ENCODE assay signal across 26 mouse cellular contexts in the genomic region with DNA sequence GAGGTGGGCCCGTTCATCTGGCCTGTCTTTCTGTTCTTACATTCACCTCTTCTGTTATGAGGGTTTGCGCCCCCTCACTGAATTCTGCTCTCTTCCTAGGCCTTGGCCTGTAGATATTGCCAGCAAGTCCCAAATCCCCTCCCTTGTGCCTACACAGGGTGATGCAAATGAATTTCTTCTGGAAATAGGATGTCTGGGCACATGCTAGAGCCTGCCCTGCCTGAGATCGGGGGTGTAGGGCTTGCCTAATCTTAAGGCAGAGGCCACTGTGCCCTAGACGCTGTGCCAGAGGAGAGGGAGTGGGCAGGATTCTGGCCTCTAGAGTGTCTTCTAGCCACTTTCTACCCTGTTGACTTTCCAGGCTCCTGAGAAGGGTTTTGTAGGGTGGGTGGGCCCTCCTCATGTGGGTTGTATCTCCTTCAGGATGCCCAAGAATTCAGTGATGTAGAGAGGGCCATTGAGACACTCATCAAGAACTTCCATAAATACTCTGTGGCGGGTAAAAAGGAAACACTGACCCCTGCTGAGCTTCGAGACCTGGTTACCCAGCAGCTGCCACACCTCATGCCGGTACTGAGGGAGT. TPM values are rescaled to one million over a fixed set of nuclear protein-coding genes. Genes with fewer than 3 reads are reported as not detected.
DNase-seq lines count a peak whose midpoint lies in the region; ATAC-seq and TF ChIP-seq lines count a peak whose summit lies in the region.
"Had no signal": no experiment of that assay in that cellular context is flagged by ENCODE, and none has a peak within 500 bp of the region (broad histone marks: within the 10 kb centered on the region; RNA-seq: fewer than 3 reads in every experiment).

No protein-coding gene starts in this region.

- 0 out of 2 replicates have a peak, but pooled peaks cover 6% of the 10 kb centered on the region for H3K4me1 ChIP-seq in embryonic facial prominence, embryonic 13.5 days
- no peaks in the 10 kb centered on the region for H3K4me1 ChIP-seq in embryonic facial prominence, embryonic 10.5 days
- peaks cover 15% of the 10 kb centered on the region for H3K4me1 ChIP-seq in lung, embryonic 15.5 days
- no peaks in the 10 kb centered on the region; the same call in 1 of the 2 replicates for H3K4me1 ChIP-seq in lung, adult 2 months (ENCODE audit: control insufficient read depth, insufficient read depth, low read length)
- H3K4me1 ChIP-seq in embryonic facial prominence, embryonic 14.5 days (ENCODE audit: control insufficient read depth, insufficient read depth, low read length) = no peaks in the 10 kb centered on the region
- peaks cover 13% of the 10 kb centered on the region; the same call in 1 of the 2 replicates for H3K4me1 ChIP-seq in limb, embryonic 15.5 days
- H3K4me1 ChIP-seq: forebrain, embryonic 12.5 days; hindbrain, embryonic 13.5 days had no signal

- no peak for TF ChIP-seq POLR2A in lung, adult 2 months (IDR thresholded peaks at IDR 0.05; ENCODE audit: borderline replicate concordance, extremely low read depth, low read depth, low read length)

- peak overlapping the region; percentile 11; the same call in 1 of the 2 replicates for H3K4me2 ChIP-seq in embryonic facial prominence, embryonic 13.5 days
- peak overlapping the region; percentile 14; the same call in 1 of the 2 replicates for H3K4me2 ChIP-seq in lung, embryonic 15.5 days
- peak overlapping the region; percentile 13; the same call in 1 of the 2 replicates for H3K4me2 ChIP-seq in embryonic facial prominence, embryonic 14.5 days (ENCODE audit: low read depth, low read length)
- peak overlapping the region; percentile 10; the same call in 1 of the 2 replicates for H3K4me2 ChIP-seq in limb, embryonic 15.5 days
- H3K4me2 ChIP-seq: forebrain, embryonic 12.5 days; hindbrain, embryonic 13.5 days had no signal

- 93% methylated on average over 7 of the region's 7 CpGs for WGBS in embryonic facial prominence, embryonic 13.5 days
- 91% methylated on average over 7 of the region's 7 CpGs for WGBS in embryonic facial prominence, embryonic 10.5 days
- 75% methylated on average over 7 of the region's 7 CpGs for WGBS in lung, embryonic 15.5 days
- 78% methylated on average over 7 of the region's 7 CpGs for WGBS in lung, adult 2 months
- WGBS in embryonic facial prominence, embryonic 14.5 days = 85% methylated on average over 7 of the region's 7 CpGs
- 78% methylated on average over 7 of the region's 7 CpGs for WGBS in limb, embryonic 15.5 days

- H3K27me3 ChIP-seq in embryonic facial prominence, embryonic 13.5 days = no peaks in the 10 kb centered on the region
- H3K27me3 ChIP-seq in embryonic facial prominence, embryonic 10.5 days (replicated peaks; ENCODE audit: low read depth, poor library complexity, severe bottlenecking) = 0 out of 2 replicates have a peak, but pooled peaks cover 4% of the 10 kb centered on the region
- no peaks in the 10 kb centered on the region for H3K27me3 ChIP-seq in lung, embryonic 15.5 days
- H3K27me3 ChIP-seq in embryonic facial prominence, embryonic 14.5 days (replicated peaks; ENCODE audit: control insufficient read depth, insufficient read depth, low read length) = no peaks in the 10 kb centered on the region
- no peaks in the 10 kb centered on the region for H3K27me3 ChIP-seq in limb, embryonic 15.5 days
- H3K27me3 ChIP-seq: forebrain, embryonic 12.5 days had no signal

- no peak for TF ChIP-seq CTCF in lung, adult 2 months (IDR thresholded peaks at IDR 0.05; ENCODE audit: insufficient read depth, low read length)

- H3K4me3 ChIP-seq in embryonic facial prominence, embryonic 13.5 days = no peak overlapping the region
- H3K4me3 ChIP-seq in embryonic facial prominence, embryonic 10.5 days = no peak overlapping the region
- no peak overlapping the region for H3K4me3 ChIP-seq in lung, embryonic 15.5 days
- no peak overlapping the region for H3K4me3 ChIP-seq in lung, adult 2 months (replicated peaks; ENCODE audit: extremely low read depth, low read depth, low read length)
- H3K4me3 ChIP-seq in embryonic facial prominence, embryonic 14.5 days (ENCODE audit: low read depth, low read length) = 0 out of 2 replicates have a peak overlapping the region, but pooled peaks have one; percentile 12
- peak overlapping the region; percentile 20 for H3K4me3 ChIP-seq in limb, embryonic 15.5 days
- H3K4me3 ChIP-seq: forebrain, embryonic 12.5 days; hindbrain, embryonic 13.5 days had no signal

- H3K36me3 ChIP-seq in embryonic facial prominence, embryonic 13.5 days = no peaks in the 10 kb centered on the region
- no peaks in the 10 kb centered on the region for H3K36me3 ChIP-seq in embryonic facial prominence, embryonic 10.5 days (replicated peaks)
- H3K36me3 ChIP-seq in lung, embryonic 15.5 days = no peaks in the 10 kb centered on the region
- no peaks in the 10 kb centered on the region for H3K36me3 ChIP-seq in embryonic facial prominence, embryonic 14.5 days (ENCODE audit: control insufficient read depth, insufficient read depth, low read length)
- H3K36me3 ChIP-seq in limb, embryonic 15.5 days = no peaks in the 10 kb centered on the region
- H3K36me3 ChIP-seq: forebrain, embryonic 12.5 days; hindbrain, embryonic 13.5 days had no signal

- H3K9me3 ChIP-seq in embryonic facial prominence, embryonic 13.5 days = peaks cover 3% of the 10 kb centered on the region; the same call in 1 of the 2 replicates
- no peaks in the 10 kb centered on the region for H3K9me3 ChIP-seq in embryonic facial prominence, embryonic 10.5 days
- H3K9me3 ChIP-seq in lung, embryonic 15.5 days = no peaks in the 10 kb centered on the region
- H3K9me3 ChIP-seq in embryonic facial prominence, embryonic 14.5 days (ENCODE audit: control insufficient read depth, low read length) = no peaks in the 10 kb centered on the region
- H3K9me3 ChIP-seq in limb, embryonic 15.5 days = no peaks in the 10 kb centered on the region
- H3K9me3 ChIP-seq: forebrain, embryonic 12.5 days; G1E; hindbrain, embryonic 13.5 days had no signal

- DNase-seq in embryonic facial prominence, embryonic 10.5 days (ENCODE audit: low spot score) = no peak
- DNase-seq in lung, adult 2 months = no peak
- DNase-seq in embryonic facial prominence, embryonic 14.5 days (ENCODE audit: low spot score) = no peak
- DNase-seq in frontal cortex, postnatal 14 days (ENCODE audit: low spot score in 2 of 2) = no peak
- DNase-seq in gastrocnemius, postnatal 10 days = no peak
- DNase-seq: adrenal gland, postnatal 14 days; B cell, adult 2 months; cerebellum, adult 11-12 months; cerebellum, adult 9-10 months; cerebellum, postnatal 25 days; gastrocnemius, postnatal 25 days; heart, postnatal 14 days had no signal

- no peak for ATAC-seq in embryonic facial prominence, embryonic 13.5 days (ENCODE audit: insufficient number of reproducible peaks, insufficient read depth, low FRiP score, low TSS enrichment, low read depth)
- ATAC-seq in lung, embryonic 15.5 days (ENCODE audit: borderline replicate concordance, extremely low read depth, low FRiP score, low TSS enrichment) = no peak
- ATAC-seq in embryonic facial prominence, embryonic 14.5 days (ENCODE audit: low read depth) = no peak
- no peak for ATAC-seq in limb, embryonic 15.5 days (ENCODE audit: insufficient number of reproducible peaks, low FRiP score, low TSS enrichment, low read depth)
- ATAC-seq: CD4-positive, CD25-positive, alpha-beta regulatory T cell, adult 4 months; forebrain, embryonic 16.5 days; hindbrain, postnatal 0 days had no signal

- H3K27ac ChIP-seq in embryonic facial prominence, embryonic 13.5 days = 0 out of 2 replicates have a peak overlapping the region, but pooled peaks have one; percentile 48
- H3K27ac ChIP-seq in embryonic facial prominence, embryonic 10.5 days (replicated peaks) = no peak overlapping the region
- no peak overlapping the region for H3K27ac ChIP-seq in lung, embryonic 15.5 days
- H3K27ac ChIP-seq in embryonic facial prominence, embryonic 14.5 days (replicated peaks; ENCODE audit: low read depth, low read length) = no peak overlapping the region; the same call in 1 of the 2 replicates
- peak overlapping the region; percentile 33; the same call in 1 of the 2 replicates for H3K27ac ChIP-seq in limb, embryonic 15.5 days
- H3K27ac ChIP-seq: forebrain, embryonic 12.5 days; hindbrain, embryonic 13.5 days; hindbrain, postnatal 0 days had no signal

- no peak overlapping the region for H3K9ac ChIP-seq in embryonic facial prominence, embryonic 13.5 days
- H3K9ac ChIP-seq in lung, embryonic 15.5 days = no peak overlapping the region
- no peak overlapping the region for H3K9ac ChIP-seq in embryonic facial prominence, embryonic 14.5 days (ENCODE audit: low read depth, low read length)
- H3K9ac ChIP-seq in limb, embryonic 15.5 days = no peak overlapping the region
- H3K9ac ChIP-seq: forebrain, embryonic 12.5 days; hindbrain, embryonic 13.5 days had no signal

RNA-seq across cellular contexts. Expression of a gene that starts 0.7 kb away (rescaled TPM):
- 22.7 and 25.5 TPM in 2 replicates for polyA plus RNA-seq in embryonic facial prominence, embryonic 13.5 days (2015; fragmentation: Nextera tagmentation; extraction: Ambion mirVana)
- polyA plus RNA-seq in embryonic facial prominence, embryonic 10.5 days (2016; fragmentation: Nextera tagmentation; extraction: Ambion mirVana) = not detected in 2 replicates
- 7.9 and 12.6 TPM in 2 replicates for polyA plus RNA-seq in lung, embryonic 15.5 days (2015; fragmentation: Nextera tagmentation; extraction: Ambion mirVana)
- 1.7 and 32.5 TPM in 2 replicates for polyA plus RNA-seq in lung, adult 2 months (2012; rRNA removed)
- polyA plus RNA-seq in embryonic facial prominence, embryonic 14.5 days (2014; fragmentation: Nextera tagmentation; extraction: Ambion mirVana) = 15.6 and 21.5 TPM in 2 replicates
- 171 TPM in 2 replicates for polyA plus RNA-seq in limb, embryonic 15.5 days (2015; fragmentation: Nextera tagmentation; extraction: Ambion mirVana)
- total RNA-seq in gastrocnemius, postnatal 10 days (2021) = under 1 TPM in 1 of 2 experiments, not detected in 1; 0.23 TPM
- total RNA-seq: G1E; granulocyte monocyte progenitor cell, adult 5-6 weeks; hematopoietic stem cell, adult 5-6 weeks; hindbrain, postnatal 0 days had no signal
- polyA plus RNA-seq: CD4-positive, CD25-positive, alpha-beta regulatory T cell, adult 4 months; cortical plate, adult 2 months; forebrain, embryonic 16.5 days; frontal cortex, adult 2 months; G1E; heart, embryonic 14.5 days; hindbrain, embryonic 13.5 days; hindbrain, postnatal 0 days had no signal

RNA-seq across cellular contexts. Expression of a gene that starts 9.7 kb away (rescaled TPM):
- 95.0 and 96.5 TPM in 2 replicates for polyA plus RNA-seq in embryonic facial prominence, embryonic 13.5 days (2015; fragmentation: Nextera tagmentation; extraction: Ambion mirVana)
- polyA plus RNA-seq in embryonic facial prominence, embryonic 10.5 days (2016; fragmentation: Nextera tagmentation; extraction: Ambion mirVana) = 32.9 and 34.7 TPM in 2 replicates
- polyA plus RNA-seq in lung, embryonic 15.5 days (2015; fragmentation: Nextera tagmentation; extraction: Ambion mirVana) = 217 and 233 TPM in 2 replicates
- 180 and 274 TPM in 2 replicates for polyA plus RNA-seq in lung, adult 2 months (2012; rRNA removed)
- 182 and 201 TPM in 2 replicates for polyA plus RNA-seq in embryonic facial prominence, embryonic 14.5 days (2014; fragmentation: Nextera tagmentation; extraction: Ambion mirVana)
- 426 and 454 TPM in 2 replicates for polyA plus RNA-seq in limb, embryonic 15.5 days (2015; fragmentation: Nextera tagmentation; extraction: Ambion mirVana)
- 100 to 1,000 TPM; 124 to 128 TPM for total RNA-seq in gastrocnemius, postnatal 10 days (2021)
- total RNA-seq: G1E; granulocyte monocyte progenitor cell, adult 5-6 weeks; hematopoietic stem cell, adult 5-6 weeks had no signal
- polyA plus RNA-seq: CD4-positive, CD25-positive, alpha-beta regulatory T cell, adult 4 months; G1E had no signal

RNA-seq across cellular contexts. Expression of a gene that starts 13.1 kb away (rescaled TPM):
- polyA plus RNA-seq in embryonic facial prominence, embryonic 13.5 days (2015; fragmentation: Nextera tagmentation; extraction: Ambion mirVana) = 24.2 and 26.7 TPM in 2 replicates
- 8.3 and 8.5 TPM in 2 replicates for polyA plus RNA-seq in embryonic facial prominence, embryonic 10.5 days (2016; fragmentation: Nextera tagmentation; extraction: Ambion mirVana)
- 43.9 and 44.6 TPM in 2 replicates for polyA plus RNA-seq in lung, embryonic 15.5 days (2015; fragmentation: Nextera tagmentation; extraction: Ambion mirVana)
- polyA plus RNA-seq in lung, adult 2 months (2012; rRNA removed) = 81.0 and 103 TPM in 2 replicates
- 40.8 and 45.8 TPM in 2 replicates for polyA plus RNA-seq in embryonic facial prominence, embryonic 14.5 days (2014; fragmentation: Nextera tagmentation; extraction: Ambion mirVana)
- 52.1 and 55.0 TPM in 2 replicates for polyA plus RNA-seq in limb, embryonic 15.5 days (2015; fragmentation: Nextera tagmentation; extraction: Ambion mirVana)
- 10 to 100 TPM; 15.8 to 17.9 TPM for total RNA-seq in gastrocnemius, postnatal 10 days (2021)

RNA-seq across cellular contexts. Expression of a gene that starts 13.2 kb away (rescaled TPM):
- polyA plus RNA-seq in embryonic facial prominence, embryonic 13.5 days (2015; fragmentation: Nextera tagmentation; extraction: Ambion mirVana) = 13.5 and 16.5 TPM in 2 replicates
- polyA plus RNA-seq in embryonic facial prominence, embryonic 10.5 days (2016; fragmentation: Nextera tagmentation; extraction: Ambion mirVana) = 5.7 and 6.4 TPM in 2 replicates
- polyA plus RNA-seq in lung, embryonic 15.5 days (2015; fragmentation: Nextera tagmentation; extraction: Ambion mirVana) = 42.8 and 45.3 TPM in 2 replicates
- polyA plus RNA-seq in lung, adult 2 months (2012; rRNA removed) = 149 and 169 TPM in 2 replicates
- 37.2 and 49.6 TPM in 2 replicates for polyA plus RNA-seq in embryonic facial prominence, embryonic 14.5 days (2014; fragmentation: Nextera tagmentation; extraction: Ambion mirVana)
- polyA plus RNA-seq in limb, embryonic 15.5 days (2015; fragmentation: Nextera tagmentation; extraction: Ambion mirVana) = 38.7 and 40.1 TPM in 2 replicates
- 10 to 100 TPM; 37.5 to 44.2 TPM for total RNA-seq in gastrocnemius, postnatal 10 days (2021)

RNA-seq across cellular contexts. Expression of a gene that starts 18.1 kb away (rescaled TPM):
- polyA plus RNA-seq in embryonic facial prominence, embryonic 13.5 days (2015; fragmentation: Nextera tagmentation; extraction: Ambion mirVana) = 187 and 195 TPM in 2 replicates
- polyA plus RNA-seq in embryonic facial prominence, embryonic 10.5 days (2016; fragmentation: Nextera tagmentation; extraction: Ambion mirVana) = 181 and 188 TPM in 2 replicates
- polyA plus RNA-seq in lung, embryonic 15.5 days (2015; fragmentation: Nextera tagmentation; extraction: Ambion mirVana) = 154 TPM in 2 replicates
- polyA plus RNA-seq in lung, adult 2 months (2012; rRNA removed) = 38.6 and 48.4 TPM in 2 replicates
- polyA plus RNA-seq in embryonic facial prominence, embryonic 14.5 days (2014; fragmentation: Nextera tagmentation; extraction: Ambion mirVana) = 92.1 and 98.4 TPM in 2 replicates
- 146 and 147 TPM in 2 replicates for polyA plus RNA-seq in limb, embryonic 15.5 days (2015; fragmentation: Nextera tagmentation; extraction: Ambion mirVana)
- total RNA-seq in gastrocnemius, postnatal 10 days (2021) = 100 to 1,000 TPM; 103 to 108 TPM

Comparison
In these comparisons a context has a peak if more than half of its experiments do, and no peak if none do; other contexts are left out.
1. H3K27ac ChIP-seq: peak in embryonic facial prominence, embryonic 13.5 days (single experiment) and limb, embryonic 15.5 days (single experiment); none in embryonic facial prominence, embryonic 10.5 days (single experiment), lung, embryonic 15.5 days (single experiment) and embryonic facial prominence, embryonic 14.5 days (single experiment).
2. H3K4me3 ChIP-seq: peak in embryonic facial prominence, embryonic 14.5 days (single experiment) and limb, embryonic 15.5 days (single experiment); none in embryonic facial prominence, embryonic 13.5 days (single experiment), embryonic facial prominence, embryonic 10.5 days (single experiment), lung, embryonic 15.5 days (single experiment) and lung, adult 2 months (single experiment).
3. Peak in every context shown above with its lines, with median percentiles within 50 percentile points of each other: H3K4me2 ChIP-seq.